Mouse (Mus musculus) heart, embryonic 13.5 days (tissue): Measurements from ENCODE around the gene Cbr4. TPM values are rescaled to one million over a fixed set of nuclear protein-coding genes. Genes with fewer than 3 reads are reported as not detected.

ENCODE experiments used
- ATAC-seq: fragments of 200-750 bp; cut with Nextera tagmentation; 2 replicates; pipeline ENCODE4 v1.8.0; 2017; ENCODE audit warnings: moderate TSS enrichment; ENCODE audit not compliant: insufficient number of reproducible peaks, low FRiP score, low TSS enrichment; ENCODE audit errors: extremely low read depth
- H3K27ac ChIP-seq: fragments of 300-500 bp; sonication (generic); replicated peaks from 2 replicates; pipeline ENCODE4 v1.5.1; 2015; ENCODE audit warnings: moderate library complexity, mild to moderate bottlenecking, inconsistent platforms
- H3K27me3 ChIP-seq: fragments of 300-500 bp; sonication (generic); replicated peaks from 2 replicates; pipeline ENCODE4 v1.6.1; 2015; ENCODE audit warnings: mild to moderate bottlenecking, inconsistent platforms
- H3K36me3 ChIP-seq: fragments of 300-500 bp; sonication (generic); 2 replicates; pipeline ENCODE4 v1.6.1; 2015; ENCODE audit warnings: mild to moderate bottlenecking, inconsistent platforms
- H3K4me1 ChIP-seq: fragments of 300-500 bp; sonication (generic); 2 replicates; pipeline ENCODE4 v1.6.1; 2015; ENCODE audit warnings: inconsistent platforms
- H3K4me2 ChIP-seq: fragments of 300-500 bp; sonication (generic); 2 replicates; pipeline ENCODE4 v1.6.1; 2015; ENCODE audit warnings: inconsistent platforms, mild to moderate bottlenecking, moderate library complexity
- H3K4me3 ChIP-seq: fragments of 300-500 bp; sonication (generic); 2 replicates; pipeline ENCODE4 v1.5.1; 2015; ENCODE audit warnings: moderate library complexity, mild to moderate bottlenecking, inconsistent platforms
- H3K9ac ChIP-seq: fragments of 300-500 bp; sonication (generic); 2 replicates; pipeline ENCODE4 v1.6.1; 2015; ENCODE audit warnings: inconsistent platforms, mild to moderate bottlenecking, moderate library complexity
- H3K9me3 ChIP-seq: fragments of 300-500 bp; sonication (generic); 2 replicates; pipeline ENCODE4 v1.6.1; 2016; ENCODE audit warnings: inconsistent platforms
- WGBS: fragments of 180-500 bp; shearing (Covaris S2); methylation state at CpG from one replicate; pipeline ENCODE4 v1.1.7; 2015; ENCODE audit warnings: mixed read lengths; 5-methylcytosine and 5-hydroxymethylcytosine counted together
- polyA plus RNA-seq: library from polyadenylated mRNA; unstranded; fragments of >200 nt; fragmentation: Nextera tagmentation; extraction: Ambion mirVana; gene quantifications from 2 replicates; pipeline ENCODE4 v1.2.1, GENCODE M21; 2015

Gene Cbr4
- polyA plus RNA-seq, 1 experiment from 2014 or later, result 32.7 TPM

GRCm38 (mm10) chr8:61552755-61553402, 65.3 kb downstream of the Cbr4 start:
- Histone ChIP-seq H3K4me1 (peaks cover 40% of the 10 kb centered on the region), H3K27ac (no peak overlapping the region), H3K36me3 (peaks cover 34% of the 10 kb centered on the region), H3K9me3 (peaks cover 14% of the 10 kb centered on the region; the same call in 1 of the 2 replicates), H3K9ac (no peak overlapping the region), H3K27me3 (no peaks in the 10 kb centered on the region), H3K4me2 (no peak overlapping the region), H3K4me3 (no peak overlapping the region)
- 84% methylated on average over 8 of the region's 8 CpGs for WGBS
- no peak for ATAC-seq

DNA sequence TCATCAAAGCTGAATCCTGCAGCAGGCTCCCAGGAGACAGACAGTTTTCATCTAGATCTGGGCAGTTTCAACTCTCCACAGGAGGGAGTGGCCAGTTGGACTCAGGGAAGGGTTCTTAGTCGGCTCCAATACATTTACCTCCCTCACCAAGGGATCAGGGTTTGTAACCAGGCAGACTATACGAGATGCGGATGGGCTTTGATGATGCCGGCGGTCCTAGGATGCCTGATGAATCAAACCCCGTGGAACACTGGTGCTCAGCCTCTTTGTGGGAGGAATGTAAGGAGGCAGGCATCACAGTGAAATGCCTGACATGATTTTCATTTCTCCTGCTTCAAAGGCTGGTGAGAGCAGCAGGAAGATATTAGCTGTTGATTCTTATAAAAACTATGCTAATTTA, 67.8 kb downstream of the Cbr4 start:
- ATAC-seq, result no peak
- 62% methylated on average over 6 of the region's 6 CpGs for WGBS
- Histone ChIP-seq H3K27me3 (no peaks in the 10 kb centered on the region), H3K27ac (no peak overlapping the region), H3K4me3 (no peak overlapping the region), H3K4me1 (peaks cover 65% of the 10 kb centered on the region), H3K4me2 (no peak overlapping the region), H3K9ac (no peak overlapping the region), H3K9me3 (no peaks in the 10 kb centered on the region), H3K36me3 (peaks cover 9% of the 10 kb centered on the region)

DNA sequence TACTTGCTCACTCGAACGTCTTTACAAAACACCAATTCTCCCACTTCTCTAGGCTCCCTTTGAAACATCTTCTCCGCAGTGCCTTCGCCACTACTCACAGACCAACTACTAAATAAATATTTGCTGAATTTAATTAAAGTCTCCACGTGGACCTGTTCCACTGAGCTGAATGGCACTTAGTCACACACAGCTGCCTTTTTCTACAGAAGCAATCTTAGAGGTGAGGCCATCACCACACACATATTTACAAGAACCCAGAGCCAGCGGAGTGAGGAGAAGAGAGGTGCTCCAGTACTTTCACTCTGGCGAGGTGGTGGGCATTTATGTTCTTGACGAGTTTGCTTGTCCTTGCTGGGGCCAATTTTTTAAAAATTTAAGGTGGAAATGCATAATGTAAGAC, 68.7 kb downstream of the Cbr4 start:
- peaks cover 5% of the 10 kb centered on the region for H3K36me3 ChIP-seq
- no peaks in the 10 kb centered on the region for H3K9me3 ChIP-seq
- WGBS, result 76% methylated on average over 8 of the region's 8 CpGs
- no peak overlapping the region for H3K4me3 ChIP-seq
- no peak overlapping the region for H3K27ac ChIP-seq
- no peaks in the 10 kb centered on the region for H3K27me3 ChIP-seq
- ATAC-seq, result no peak
- H3K9ac ChIP-seq, result no peak overlapping the region
- peaks cover 68% of the 10 kb centered on the region for H3K4me1 ChIP-seq
- no peak overlapping the region for H3K4me2 ChIP-seq
